Mouse (Mus musculus): ENCODE measurements around the gene Ino80b. TPM values are rescaled to one million over a fixed set of nuclear protein-coding genes. Genes with fewer than 3 reads are reported as not detected.

Ino80b gene
- 26.7 and 31.0 TPM in 2 replicates for total RNA-seq (2014; rRNA removed)
- polyA plus RNA-seq (2015; fragmentation: Nextera tagmentation; extraction: Ambion mirVana): 12.0 and 14.8 TPM in 2 replicates

DNA sequence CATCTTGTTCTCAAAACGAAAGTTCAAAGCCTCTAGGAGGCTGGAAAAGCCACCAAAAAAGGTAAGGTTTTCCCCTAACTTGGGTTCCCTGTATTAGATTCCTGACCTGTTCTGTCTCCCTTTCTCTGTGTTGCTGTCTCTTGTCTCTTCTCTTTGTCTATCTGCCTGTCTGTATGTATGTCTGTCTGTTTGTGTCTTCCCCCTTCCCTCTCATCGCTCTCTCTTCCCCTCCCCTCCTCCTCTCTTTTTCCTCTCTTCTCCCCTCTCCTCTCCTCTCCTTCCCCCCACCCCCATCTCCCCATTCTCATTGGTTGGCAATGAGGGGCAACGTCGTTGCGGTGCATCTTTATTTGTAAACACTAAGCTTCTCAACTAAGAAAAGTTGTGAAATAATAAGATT, at the start of gene Ino80b:
Ino80b (minus strand) TSS at position 101 of the 400 bp plus-strand sequence.
- Histone ChIP-seq H3K27ac (no peak within 1 kb of the TSS), H3K36me3 (ENCODE audit: insufficient read depth, low read length) (no peaks in the 10 kb centered on the region), H3K27me3 (ENCODE audit: insufficient read depth, low read length) (no peaks in the 10 kb centered on the region), H3K9me3 (ENCODE audit: low read length) (no peaks in the 10 kb centered on the region), H3K4me2 (ENCODE audit: low read depth, low read length) (peak within 1 kb of the TSS; percentile 96), H3K4me1 (ENCODE audit: insufficient read depth, low read length) (peaks cover 15% of the 10 kb centered on the region), H3K9ac (replicated peaks; ENCODE audit: low read length) (peak within 1 kb of the TSS; percentile 43), H3K4me3 (ENCODE audit: low read length) (peak within 1 kb of the TSS; percentile 75)
- 26% methylated on average over 5 of the region's 5 CpGs for WGBS
- no peak for ATAC-seq
- TF ChIP-seq CTCF (IDR thresholded peaks at IDR 0.05; ENCODE audit: low read depth): no peak
- DNase-seq (ENCODE audit: low spot score): no peak

- H3K9me3 ChIP-seq (ENCODE audit: low read length): no peaks in the 10 kb centered on the region
- H3K4me3 ChIP-seq (ENCODE audit: low read length): peak overlapping the region; percentile 33
- no peaks in the 10 kb centered on the region for H3K27me3 ChIP-seq (ENCODE audit: insufficient read depth, low read length)
- peaks cover 14% of the 10 kb centered on the region; the same call in 1 of the 2 replicates for H3K4me1 ChIP-seq (ENCODE audit: insufficient read depth, low read length)
- ATAC-seq (peak; percentile 80), DNase-seq (ENCODE audit: low spot score) (peak; percentile 73)
- WGBS: 44% methylated on average over 9 of the region's 9 CpGs
- H3K9ac ChIP-seq (replicated peaks; ENCODE audit: low read length): peak overlapping the region; percentile 25; the same call in 1 of the 2 replicates
- no peaks in the 10 kb centered on the region for H3K36me3 ChIP-seq (ENCODE audit: insufficient read depth, low read length)
- peak overlapping the region; percentile 55 for H3K4me2 ChIP-seq (ENCODE audit: low read depth, low read length)
- peak; percentile 4; the same call in 1 of the 2 replicates for TF ChIP-seq CTCF (IDR thresholded peaks at IDR 0.05; ENCODE audit: low read depth)
- peak overlapping the region; percentile 81 for H3K27ac ChIP-seq
Observed at GRCm38 (mm10) chr6:83172240-83172920, 47.1 kb upstream of the Ino80b start.

- Histone ChIP-seq H3K36me3 (ENCODE audit: insufficient read depth, low read length) (no peaks in the 10 kb centered on the region), H3K4me1 (ENCODE audit: insufficient read depth, low read length) (peaks cover 21% of the 10 kb centered on the region; the same call in 1 of the 2 replicates), H3K27me3 (ENCODE audit: insufficient read depth, low read length) (no peaks in the 10 kb centered on the region), H3K4me3 (ENCODE audit: low read length) (peak overlapping the region; percentile 33; the same call in 1 of the 2 replicates), H3K9me3 (ENCODE audit: low read length) (no peaks in the 10 kb centered on the region), H3K27ac (peak overlapping the region; percentile 65; the same call in 1 of the 2 replicates), H3K9ac (replicated peaks; ENCODE audit: low read length) (peak overlapping the region; percentile 24; the same call in 1 of the 2 replicates), H3K4me2 (ENCODE audit: low read depth, low read length) (peak overlapping the region; percentile 55)
- ATAC-seq: no peak
- DNase-seq (ENCODE audit: low spot score): peak; percentile 26
- TF ChIP-seq CTCF (IDR thresholded peaks at IDR 0.05; ENCODE audit: low read depth): no peak
- 55% methylated on average over 5 of the region's 5 CpGs for WGBS
Observed at GRCm38 (mm10) chr6:83171063-83171462, 45.8 kb upstream of the Ino80b start.

GRCm38 (mm10) chr6:83169872-83170271, 44.6 kb upstream of the Ino80b start:
- Histone ChIP-seq H3K36me3 (ENCODE audit: insufficient read depth, low read length) (no peaks in the 10 kb centered on the region), H3K4me3 (ENCODE audit: low read length) (no peak overlapping the region), H3K4me2 (ENCODE audit: low read depth, low read length) (no peak overlapping the region), H3K4me1 (ENCODE audit: insufficient read depth, low read length) (peaks cover 24% of the 10 kb centered on the region; the same call in 1 of the 2 replicates), H3K9me3 (ENCODE audit: low read length) (no peaks in the 10 kb centered on the region), H3K27ac (no peak overlapping the region), H3K27me3 (ENCODE audit: insufficient read depth, low read length) (no peaks in the 10 kb centered on the region), H3K9ac (replicated peaks; ENCODE audit: low read length) (no peak overlapping the region)
- TF ChIP-seq CTCF (IDR thresholded peaks at IDR 0.05; ENCODE audit: low read depth): no peak
- DNase-seq (ENCODE audit: low spot score) (no peak), ATAC-seq (no peak)
- 80% methylated on average over 5 of the region's 5 CpGs for WGBS

GRCm38 (mm10) chr6:83166243-83166630, 41.0 kb upstream of the Ino80b start:
- WGBS: under 1% methylated on average over 12 of the region's 12 CpGs
- Histone ChIP-seq H3K27me3 (ENCODE audit: insufficient read depth, low read length) (peaks cover 11% of the 10 kb centered on the region; the same call in 1 of the 2 replicates), H3K4me1 (ENCODE audit: insufficient read depth, low read length) (peaks cover 18% of the 10 kb centered on the region; the same call in 1 of the 2 replicates), H3K9me3 (ENCODE audit: low read length) (no peaks in the 10 kb centered on the region), H3K36me3 (ENCODE audit: insufficient read depth, low read length) (no peaks in the 10 kb centered on the region), H3K27ac (peak overlapping the region; percentile 90), H3K9ac (replicated peaks; ENCODE audit: low read length) (peak overlapping the region; percentile 79), H3K4me3 (ENCODE audit: low read length) (peak overlapping the region; percentile 63), H3K4me2 (ENCODE audit: low read depth, low read length) (peak overlapping the region; percentile 78)
- DNase-seq (ENCODE audit: low spot score) (peak; percentile 49), ATAC-seq (peak; percentile 7; the same call in 1 of the 2 replicates)
- peak; percentile 44; the same call in 1 of the 2 replicates for TF ChIP-seq CTCF (IDR thresholded peaks at IDR 0.05; ENCODE audit: low read depth)

DNA sequence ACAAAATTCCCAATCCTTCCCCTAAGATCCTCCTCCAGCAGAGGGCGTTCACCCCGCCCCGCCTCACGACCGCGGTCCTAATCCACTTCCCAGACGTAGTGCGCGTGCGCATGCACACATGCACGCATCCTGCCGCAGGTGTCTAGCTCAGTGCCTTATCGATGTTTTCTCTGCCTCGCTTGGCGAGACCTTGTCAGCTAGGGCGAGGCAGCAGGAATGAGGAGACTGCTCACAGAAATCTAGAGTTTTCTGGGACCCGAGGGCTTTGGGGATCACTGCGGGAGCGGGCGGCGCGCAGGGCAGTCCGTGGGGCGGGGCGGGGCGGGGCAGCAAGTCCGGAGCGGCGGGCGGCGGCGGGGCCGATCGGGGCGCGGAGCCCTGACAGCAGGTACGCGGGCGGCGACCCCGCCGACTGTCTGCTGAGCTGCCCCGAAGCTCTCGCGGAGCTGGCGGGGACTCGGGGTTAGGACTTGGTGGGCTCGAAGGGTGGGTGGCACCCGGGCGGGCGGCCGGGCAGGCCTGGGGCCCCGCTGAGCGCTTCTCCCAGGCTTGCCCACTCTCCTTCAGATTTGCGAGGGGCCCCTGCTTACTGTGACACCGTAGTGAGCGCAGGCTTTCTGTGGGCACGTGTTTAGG, 40.5 kb upstream of the Ino80b start, which contains the start of gene Dctn1:
Dctn1 (plus strand) TSS at position 314 of the 636 bp plus-strand sequence.
- peak; percentile 98 for DNase-seq (ENCODE audit: low spot score)
- under 1% methylated on average over 57 of the region's 58 CpGs for WGBS
- H3K9me3 ChIP-seq (ENCODE audit: low read length): no peaks in the 10 kb centered on the region
- H3K4me2 ChIP-seq (ENCODE audit: low read depth, low read length): peak within 1 kb of the TSS; percentile 78
- peak within 1 kb of the TSS; percentile 90 for H3K27ac ChIP-seq
- ATAC-seq: peak; percentile 86
- H3K27me3 ChIP-seq (ENCODE audit: insufficient read depth, low read length): peaks cover 16% of the 10 kb centered on the region; the same call in 1 of the 2 replicates
- TF ChIP-seq CTCF (IDR thresholded peaks at IDR 0.05; ENCODE audit: low read depth): peak; percentile 91
- H3K4me3 ChIP-seq (ENCODE audit: low read length): peak within 1 kb of the TSS; percentile 63
- no peaks in the 10 kb centered on the region for H3K36me3 ChIP-seq (ENCODE audit: insufficient read depth, low read length)
- H3K4me1 ChIP-seq (ENCODE audit: insufficient read depth, low read length): peaks cover 13% of the 10 kb centered on the region; the same call in 1 of the 2 replicates
- peak within 1 kb of the TSS; percentile 79 for H3K9ac ChIP-seq (replicated peaks; ENCODE audit: low read length)
